Mouse (Mus musculus) gonadal fat pad, adult 2 months (tissue): ENCODE data around the gene Nbea. TPM values are rescaled to one million over a fixed set of nuclear protein-coding genes. Genes with fewer than 3 reads are reported as not detected.
"Not testable (repeated sequence)": the region's sequence is repeated elsewhere in the genome, so short reads cannot be mapped to it uniquely, and the experiment has no call there.

Experiments
- DNase-seq: peaks from one replicate; pipeline ENCODE4 v3.0.0-alpha.2; 2012; ENCODE audit warnings: low read depth
- polyA plus RNA-seq: library from polyadenylated mRNA; depleted of rRNA; stranded (reverse); fragments of >200 nt; gene quantifications from 2 replicates; pipeline ENCODE4 v1.2.3, GENCODE M21; 2012

The Nbea gene
- polyA plus RNA-seq, 1 experiment, result 16.6 TPM

GRCm38 (mm10) chr3:56034596-56034995 lies 148.9 kb downstream of the Nbea start:
- no peak for DNase-seq

- DNase-seq, result no peak
Measured at GRCm38 (mm10) chr3:56018494-56018893, 165.0 kb downstream of the Nbea start.

- DNase-seq, result no peak
Measured at GRCm38 (mm10) chr3:56011132-56011531, 172.4 kb downstream of the Nbea start.

GRCm38 (mm10) chr3:56007991-56008390 lies 175.5 kb downstream of the Nbea start:
- DNase-seq, result no peak

GRCm38 (mm10) chr3:56000259-56000658 lies 183.2 kb downstream of the Nbea start:
- no peak for DNase-seq

GRCm38 (mm10) chr3:55978361-55978760 lies 205.1 kb downstream of the Nbea start:
- peak; percentile 37 for DNase-seq

- DNase-seq, result not testable (repeated sequence)
Measured at GRCm38 (mm10) chr3:55976986-55977385, 206.5 kb downstream of the Nbea start.

GRCm38 (mm10) chr3:55965723-55966156 lies 217.8 kb downstream of the Nbea start:
- DNase-seq, result no peak

- no peak for DNase-seq
Measured at GRCm38 (mm10) chr3:55963032-55963431, 220.5 kb downstream of the Nbea start.

GRCm38 (mm10) chr3:55949994-55950393 lies 233.5 kb downstream of the Nbea start:
- DNase-seq, result no peak

- DNase-seq, result no peak
Measured at GRCm38 (mm10) chr3:55949148-55949547, 234.4 kb downstream of the Nbea start.

- no peak for DNase-seq
Measured at GRCm38 (mm10) chr3:55927343-55927742, 256.2 kb downstream of the Nbea start.

- DNase-seq, result peak; percentile 17
Measured at GRCm38 (mm10) chr3:55909290-55909689, 274.2 kb downstream of the Nbea start.

GRCm38 (mm10) chr3:55890574-55890973 lies 292.9 kb downstream of the Nbea start:
- DNase-seq, result no peak

- no peak for DNase-seq
Measured at GRCm38 (mm10) chr3:55889227-55889626, 294.3 kb downstream of the Nbea start.

- no peak for DNase-seq
Measured at GRCm38 (mm10) chr3:55887829-55888210, 295.7 kb downstream of the Nbea start.

- DNase-seq, result no peak
Measured at GRCm38 (mm10) chr3:55887193-55887828, 296.2 kb downstream of the Nbea start.

GRCm38 (mm10) chr3:55872944-55873924 lies 310.3 kb downstream of the Nbea start:
- no peak for DNase-seq

- no peak for DNase-seq
Measured at GRCm38 (mm10) chr3:55852488-55852887, 331.0 kb downstream of the Nbea start.

- no peak for DNase-seq
Measured at GRCm38 (mm10) chr3:55847115-55847514, 336.4 kb downstream of the Nbea start.

GRCm38 (mm10) chr3:55837188-55837587 lies 346.3 kb downstream of the Nbea start:
- DNase-seq, result no peak

- DNase-seq, result no peak
Measured at GRCm38 (mm10) chr3:55835207-55835606, 348.3 kb downstream of the Nbea start.

- no peak for DNase-seq
Measured at GRCm38 (mm10) chr3:55830226-55830625, 353.3 kb downstream of the Nbea start.
